Mouse (Mus musculus) macrophage (primary cell): ENCODE results near the gene Gm27027. TPM values are rescaled to one million over a fixed set of nuclear protein-coding genes. Genes with fewer than 3 reads are reported as not detected.

Source experiments
- H3K27ac ChIP-seq: fragments of 350-480 bp; formaldehyde crosslinking; 2 replicates; pipeline ENCODE4 v1.9.0; 2021
- H3K36me3 ChIP-seq: fragments of 350-480 bp; formaldehyde crosslinking; 2 replicates; pipeline ENCODE4 v1.9.0; 2021; ENCODE audit errors: inconsistent target
- H3K4me3 ChIP-seq: fragments of 350-480 bp; formaldehyde crosslinking; 2 replicates; pipeline ENCODE4 v1.9.0; 2021; ENCODE audit errors: inconsistent target
- H3K79me2 ChIP-seq: fragments of 350-480 bp; formaldehyde crosslinking; 2 replicates; pipeline ENCODE4 v1.9.0; 2021; ENCODE audit errors: inconsistent target
- WGBS: methylation state at CpG from one replicate; pipeline ENCODE4 v1.1.7; 2026; ENCODE audit warnings: inconsistent platforms; ENCODE audit not compliant: missing documents; 5-methylcytosine and 5-hydroxymethylcytosine counted together
- polyA plus RNA-seq: library from polyadenylated mRNA; stranded (reverse); fragments of 250-400 nt; gene quantifications from 3 replicates; pipeline ENCODE4 v1.2.4, GENCODE M21; 2018; ENCODE audit warnings: inconsistent platforms

The Gm27027 gene
- polyA plus RNA-seq, 1 experiment from 2014 or later, result not detected

GRCm38 (mm10) chr2:93959346-93959745 lies 36.8 kb downstream of the Gm27027 start:
- WGBS, result 81% methylated on average over 8 of the region's 8 CpGs
- H3K79me2 ChIP-seq, result no peaks in the 10 kb centered on the region
- H3K36me3 ChIP-seq, result no peaks in the 10 kb centered on the region
- no peak overlapping the region for H3K27ac ChIP-seq
- no peak overlapping the region for H3K4me3 ChIP-seq

- WGBS, result 81% methylated on average over 3 of the region's 3 CpGs
- H3K36me3 ChIP-seq, result no peaks in the 10 kb centered on the region
- H3K27ac ChIP-seq, result no peak overlapping the region
- H3K79me2 ChIP-seq, result no peaks in the 10 kb centered on the region
- no peak overlapping the region for H3K4me3 ChIP-seq
Observed at GRCm38 (mm10) chr2:93958216-93958615, 37.9 kb downstream of the Gm27027 start.

GRCm38 (mm10) chr2:93957785-93958175 lies 38.4 kb downstream of the Gm27027 start:
- 93% methylated on average over 8 of the region's 8 CpGs for WGBS
- no peaks in the 10 kb centered on the region for H3K36me3 ChIP-seq

GRCm38 (mm10) chr2:93956908-93957784 lies 39.0 kb downstream of the Gm27027 start, which contains the start of gene Gm13889:
Gm13889 (minus strand) TSS chr2:93957201.
- H3K79me2 ChIP-seq, result no peaks in the 10 kb centered on the region
- no peak within 1 kb of the TSS for H3K27ac ChIP-seq
- no peak within 1 kb of the TSS for H3K4me3 ChIP-seq
- no peaks in the 10 kb centered on the region for H3K36me3 ChIP-seq
- WGBS, result 10% methylated on average over 56 of the region's 62 CpGs

More at GRCm38 (mm10) chr2:93957785-93958175, 38.4 kb downstream of the Gm27027 start:
- H3K4me3 ChIP-seq, result no peak overlapping the region
- H3K27ac ChIP-seq, result no peak overlapping the region
- H3K79me2 ChIP-seq, result no peaks in the 10 kb centered on the region

- Histone ChIP-seq H3K27ac (no peak overlapping the region), H3K79me2 (no peaks in the 10 kb centered on the region), H3K4me3 (no peak overlapping the region), H3K36me3 (no peaks in the 10 kb centered on the region)
- 2% methylated on average over 44 of the region's 44 CpGs for WGBS
Observed at GRCm38 (mm10) chr2:93956331-93956801, 39.8 kb downstream of the Gm27027 start.

- no peaks in the 10 kb centered on the region for H3K36me3 ChIP-seq
- no peaks in the 10 kb centered on the region for H3K79me2 ChIP-seq
- 1% methylated on average over 31 of the region's 31 CpGs for WGBS
- no peak overlapping the region for H3K4me3 ChIP-seq
- no peak overlapping the region for H3K27ac ChIP-seq
Observed at GRCm38 (mm10) chr2:93955886-93956285, 40.3 kb downstream of the Gm27027 start.

- Histone ChIP-seq H3K27ac (no peak overlapping the region), H3K79me2 (no peaks in the 10 kb centered on the region), H3K36me3 (no peaks in the 10 kb centered on the region), H3K4me3 (no peak overlapping the region)
- 3% methylated on average over 30 of the region's 32 CpGs for WGBS
Observed at GRCm38 (mm10) chr2:93954781-93955578, 41.2 kb downstream of the Gm27027 start.

GRCm38 (mm10) chr2:93953726-93954125 lies 42.4 kb downstream of the Gm27027 start:
- H3K4me3 ChIP-seq, result no peak overlapping the region
- WGBS, result 93% methylated on average over 9 of the region's 9 CpGs
- H3K79me2 ChIP-seq, result no peaks in the 10 kb centered on the region
- H3K36me3 ChIP-seq, result no peaks in the 10 kb centered on the region
- no peak overlapping the region for H3K27ac ChIP-seq

- H3K79me2 ChIP-seq, result no peaks in the 10 kb centered on the region
- H3K27ac ChIP-seq, result no peak overlapping the region
- no peaks in the 10 kb centered on the region for H3K36me3 ChIP-seq
- 88% methylated on average over 5 of the region's 5 CpGs for WGBS
- no peak overlapping the region for H3K4me3 ChIP-seq
Observed at GRCm38 (mm10) chr2:93946976-93947375, 49.2 kb downstream of the Gm27027 start.

GRCm38 (mm10) chr2:93944855-93945254 lies 51.3 kb downstream of the Gm27027 start:
- 100% methylated on average over 2 of the region's 4 CpGs for WGBS

GRCm38 (mm10) chr2:93944099-93944498 lies 52.1 kb downstream of the Gm27027 start:
- no peaks in the 10 kb centered on the region for H3K36me3 ChIP-seq
- no peaks in the 10 kb centered on the region for H3K79me2 ChIP-seq
- H3K4me3 ChIP-seq, result no peak overlapping the region
- WGBS, result 89% methylated on average over 2 of the region's 2 CpGs
- no peak overlapping the region for H3K27ac ChIP-seq

More at GRCm38 (mm10) chr2:93944855-93945254, 51.3 kb downstream of the Gm27027 start:
- H3K79me2 ChIP-seq, result no peaks in the 10 kb centered on the region
- no peak overlapping the region for H3K27ac ChIP-seq
- H3K36me3 ChIP-seq, result no peaks in the 10 kb centered on the region
- no peak overlapping the region for H3K4me3 ChIP-seq

- Histone ChIP-seq H3K36me3 (no peaks in the 10 kb centered on the region), H3K27ac (no peak overlapping the region), H3K79me2 (no peaks in the 10 kb centered on the region), H3K4me3 (no peak overlapping the region)
- 6% methylated on average over 11 of the region's 11 CpGs for WGBS
Observed at GRCm38 (mm10) chr2:93941670-93942069, 54.5 kb downstream of the Gm27027 start.

- Histone ChIP-seq H3K79me2 (no peaks in the 10 kb centered on the region), H3K36me3 (no peaks in the 10 kb centered on the region), H3K27ac (no peak overlapping the region), H3K4me3 (no peak overlapping the region)
- 9% methylated on average over 9 of the region's 9 CpGs for WGBS
Observed at GRCm38 (mm10) chr2:93938534-93938933, 57.6 kb downstream of the Gm27027 start.

GRCm38 (mm10) chr2:93928866-93929265 lies 67.3 kb downstream of the Gm27027 start:
- Histone ChIP-seq H3K79me2 (no peaks in the 10 kb centered on the region), H3K36me3 (no peaks in the 10 kb centered on the region), H3K4me3 (no peak overlapping the region), H3K27ac (no peak overlapping the region)
- 92% methylated on average over 10 of the region's 10 CpGs for WGBS
